Mouse (Mus musculus) MEL (cell line): ENCODE results near the gene Abcg1. TPM values are rescaled to one million over a fixed set of nuclear protein-coding genes. Genes with fewer than 3 reads are reported as not detected.

Source experiments
- DNase-seq: peaks from one replicate; pipeline ENCODE4 v3.0.0; 2011; ENCODE audit warnings: low read depth, low spot score
- H3K27ac ChIP-seq: 2 replicates; pipeline ENCODE4 v1.5.1; 2012; ENCODE audit warnings: low read depth, mild to moderate bottlenecking, control low read depth, low read length, moderate library complexity; ENCODE audit not compliant: control insufficient read depth
- H3K27me3 ChIP-seq, 2 experiments: fragments of 150-350 bp in 1 of 2; sonication (generic) in 1 of 2; 2 replicates each; pipeline ENCODE4 v1.6.1; 2012; ENCODE audit warnings: low read length in 2 of 2, mild to moderate bottlenecking in 2 of 2, improper control_type of control experiment in 1 of 2, moderate library complexity in 1 of 2; ENCODE audit not compliant: insufficient read depth in 2 of 2, control insufficient read depth in 1 of 2
- H3K36me3 ChIP-seq, 2 experiments: 2 replicates each; pipeline ENCODE4 v1.6.1; 2012 to 2014; ENCODE audit warnings: low read length in 2 of 2, improper control_type of control experiment in 1 of 2, inconsistent platforms in 1 of 2, mild to moderate bottlenecking in 1 of 2; ENCODE audit not compliant: insufficient read depth in 2 of 2, control insufficient read depth in 1 of 2
- H3K4me1 ChIP-seq, 2 experiments: fragments of 150-350 bp in 1 of 2; sonication (generic) in 1 of 2; 2 replicates each; pipeline ENCODE4 v1.6.1; 2012; ENCODE audit warnings: low read length in 2 of 2, improper control_type of control experiment in 1 of 2, mild to moderate bottlenecking in 1 of 2; ENCODE audit not compliant: insufficient read depth in 2 of 2, control insufficient read depth in 1 of 2
- H3K4me3 ChIP-seq, 2 experiments: fragments of 150-350 bp in 1 of 2; sonication (generic) in 1 of 2; 2 replicates each; pipeline ENCODE4 v1.5.1; 2012; ENCODE audit warnings: low read depth in 2 of 2, low read length in 2 of 2, mild to moderate bottlenecking in 2 of 2, moderate library complexity in 2 of 2, control low read depth in 1 of 2, improper control_type of control experiment in 1 of 2; ENCODE audit not compliant: control insufficient read depth in 1 of 2, insufficient read depth in 1 of 2
- H3K79me2 ChIP-seq: 2 replicates; pipeline ENCODE4 v1.6.1; 2012; ENCODE audit warnings: mild to moderate bottlenecking, low read length, moderate library complexity; ENCODE audit not compliant: control insufficient read depth, poor library complexity, insufficient read depth
- H3K9ac ChIP-seq: 2 replicates; pipeline ENCODE4 v1.6.1; 2012; ENCODE audit warnings: low read depth, mild to moderate bottlenecking, control low read depth, low read length, moderate library complexity; ENCODE audit not compliant: control insufficient read depth, poor library complexity, severe bottlenecking
- H3K9me3 ChIP-seq: fragments of 150-350 bp; sonication (generic); replicated peaks from 2 replicates; pipeline ENCODE4 v1.6.1; 2012; ENCODE audit warnings: mild to moderate bottlenecking, low read length, improper control_type of control experiment, moderate library complexity; ENCODE audit not compliant: insufficient read depth
- BHLHE40 ChIP-seq: IDR thresholded peaks from 2 replicates; pipeline ENCODE4 v1.6.1; 2012; ENCODE audit warnings: low read depth, mild to moderate bottlenecking, inconsistent platforms, low read length, improper control_type of control experiment, borderline replicate concordance
- GABPA ChIP-seq: IDR thresholded peaks from 2 replicates; pipeline ENCODE4 v1.6.1; 2012; ENCODE audit warnings: low read depth, mild to moderate bottlenecking, inconsistent platforms, low read length, improper control_type of control experiment, moderate library complexity
- SIN3A ChIP-seq: IDR thresholded peaks from 2 replicates; pipeline ENCODE4 v1.6.1; 2012; ENCODE audit warnings: low read length, improper control_type of control experiment, inconsistent platforms
- TBP ChIP-seq: IDR thresholded peaks from 2 replicates; pipeline ENCODE4 v1.8.0; 2011; ENCODE audit warnings: low read depth, low read length, improper control_type of control experiment
- polyA plus RNA-seq, 2 experiments: library from polyadenylated mRNA; stranded (reverse) in 1 of 2; unstranded in 1 of 2; fragments of >175 nt in 1 of 2; fragments of >200 nt in 1 of 2; gene quantifications; 2 replicates each; pipeline versions ENCODE4 v1.2.1 to v1.2.4; 2012; ENCODE audit warnings: low replicate concordance in 2 of 2, low read depth in 1 of 2; ENCODE audit not compliant: insufficient read length in 2 of 2, insufficient read depth in 1 of 2, missing spikeins in 1 of 2
- total RNA-seq: library from RNA; depleted of rRNA; stranded (reverse); fragments of 300-350 nt; gene quantifications from 2 replicates; pipeline ENCODE4 v1.2.3, GENCODE M21; 2012; rRNA removed

The Abcg1 gene
- total and polyA plus RNA-seq, 3 experiments = 11.6 to 18.0 TPM; not detected in 1

- H3K27me3 ChIP-seq = peaks cover 0 to 4% of the 10 kb centered on the region in 2 experiments; a peak in 3 of 4 replicates
- TF ChIP-seq SIN3A (no peak), GABPA (no peak), BHLHE40 (no peak), TBP (no peak)
- TF ChIP-seq, all 39 proteins: peak for 0
- Histone ChIP-seq H3K36me3 (no peaks in the 10 kb centered on the region), H3K79me2 (no peaks in the 10 kb centered on the region), H3K4me1 (no peaks in the 10 kb centered on the region), H3K27ac (no peak within 1 kb of the TSS), H3K4me3 (no peak within 1 kb of the TSS), H3K9me3 (no peaks in the 10 kb centered on the region), H3K9ac (no peak within 1 kb of the TSS)
- no peak for DNase-seq
These were observed 107.7 kb downstream of the Abcg1 start, which contains the start of gene Tff1 for GRCm38 (mm10) chr17:31165127-31165526. Gene Tff1 (minus strand): TSS chr17:31165277.

Other genes with a start within 250 kb of the Abcg1 start
- gene Glp1r, start 155.9 kb upstream of the Abcg1 start, total RNA-seq = 0.04 TPM in 1 of 2 replicates, not detected in the other
- under 1 TPM in 1 of 2 experiments, not detected in 1; 0.04 TPM for gene Glp1r, start 155.9 kb upstream of the Abcg1 start, polyA plus RNA-seq
- gene Umodl1, start 103.0 kb upstream of the Abcg1 start, total RNA-seq = not detected in 2 replicates
- gene Umodl1, start 103.0 kb upstream of the Abcg1 start, polyA plus RNA-seq = not detected
- not detected in 2 replicates for gene Tff3, start 72.0 kb downstream of the Abcg1 start, total RNA-seq
- gene Tff3, start 72.0 kb downstream of the Abcg1 start, polyA plus RNA-seq = not detected
- gene Tff2, start 86.6 kb downstream of the Abcg1 start, total RNA-seq = not detected in 2 replicates
- not detected for gene Tff2, start 86.6 kb downstream of the Abcg1 start, polyA plus RNA-seq
- gene Tff1, start 107.6 kb downstream of the Abcg1 start, total RNA-seq = not detected in 2 replicates
- gene Tff1, start 107.6 kb downstream of the Abcg1 start, polyA plus RNA-seq = not detected
- gene Tmprss3, start 141.3 kb downstream of the Abcg1 start, total RNA-seq = 0.08 and 0.13 TPM in 2 replicates
- under 1 TPM in 1 of 2 experiments, not detected in 1; 0.11 TPM for gene Tmprss3, start 141.3 kb downstream of the Abcg1 start, polyA plus RNA-seq
- gene Ubash3a, start 150.2 kb downstream of the Abcg1 start, total RNA-seq = 24.9 and 30.2 TPM in 2 replicates
- 10 to 100 TPM; 27.6 to 57.4 TPM for gene Ubash3a, start 150.2 kb downstream of the Abcg1 start, polyA plus RNA-seq
- 1.3 and 2.0 TPM in 2 replicates for gene Rsph1, start 219.7 kb downstream of the Abcg1 start, total RNA-seq
- 1 to 10 TPM in 1 of 2 experiments, not detected in 1; 3.6 TPM for gene Rsph1, start 219.7 kb downstream of the Abcg1 start, polyA plus RNA-seq
- 10.3 and 15.0 TPM in 2 replicates for gene Slc37a1, start 229.1 kb downstream of the Abcg1 start, total RNA-seq
- gene Slc37a1, start 229.1 kb downstream of the Abcg1 start, polyA plus RNA-seq = 10 to 100 TPM in 1 of 2 experiments, not detected in 1; 14.2 TPM